Mouse (Mus musculus): ENCODE data around the gene Lsm12. TPM values are rescaled to one million over a fixed set of nuclear protein-coding genes. Genes with fewer than 3 reads are reported as not detected.

Gene Lsm12
- total and polyA plus RNA-seq, 3 experiments = 66.9 to 185 (median 78.9) TPM

DNA sequence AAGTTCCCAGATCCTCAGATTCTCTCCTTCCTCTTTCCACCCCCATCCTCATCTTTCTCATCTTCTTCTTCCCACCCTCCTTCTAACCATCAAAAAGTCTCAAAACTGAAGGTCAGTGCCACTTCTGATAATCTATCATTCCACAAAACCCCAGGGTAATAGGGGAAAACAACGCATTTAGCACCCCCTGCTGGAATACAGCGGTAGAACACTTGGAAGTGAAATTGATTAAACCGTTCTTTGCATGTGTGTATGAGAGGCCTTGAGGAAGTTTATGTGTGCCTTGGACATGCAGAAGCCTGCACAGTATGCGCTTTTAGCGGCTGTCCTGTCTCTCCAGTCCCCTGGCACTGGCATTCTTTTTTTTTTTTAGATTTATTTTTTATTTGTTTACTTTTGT lies 44.6 kb downstream of the Lsm12 start:
- Histone ChIP-seq H3K4me1 (ENCODE audit: control insufficient read depth in 1 of 2, insufficient read depth in 2 of 2) (peaks cover 0 to 7% of the 10 kb centered on the region in 2 experiments; a peak in 2 of 4 replicates), H3K79me2 (replicated peaks; ENCODE audit: control insufficient read depth, extremely low read depth, insufficient read depth, poor library complexity, severe bottlenecking) (no peaks in the 10 kb centered on the region), H3K27ac (ENCODE audit: insufficient read depth, low read depth) (no peak overlapping the region), H3K27me3 (replicated peaks) (peaks cover 64% of the 10 kb centered on the region), H3K9ac (ENCODE audit: insufficient read depth, low read depth) (no peak overlapping the region), H3K4me2 (ENCODE audit: insufficient read depth, low read depth, poor library complexity, severe bottlenecking) (no peak overlapping the region), H3K9me3 (replicated peaks; ENCODE audit: low read length) (peaks cover 2% of the 10 kb centered on the region), H3K4me3 (replicated peaks in 1 of 3; ENCODE audit: low read depth in 2 of 3, low read length in 2 of 3, poor library complexity in 1 of 3) (no peak overlapping the region), H3K36me3 (replicated peaks in 1 of 2; ENCODE audit: control insufficient read depth in 1 of 2, insufficient read depth in 1 of 2, low read length in 1 of 2) (no peaks in the 10 kb centered on the region)
- dilution Hi-C loops (cut with MboI; ENCODE audit: extremely low pct_ligation_motif_present, extremely low pct_unique_long_range_greater_than_20kb, low sequenced_read_pairs) (no loop called here), in situ Hi-C loops (cut with MboI; ENCODE audit: low pct_ligation_motif_present, low pct_unique_long_range_greater_than_20kb, low sequenced_read_pairs) (no loop called here)
- DNase-seq (ENCODE audit: extremely low read depth) = peak; percentile 86
- no peak for TF ChIP-seq USF2 (conservative IDR thresholded peaks at IDR 0.05; ENCODE audit: low read depth, low read length)
- no peak for TF ChIP-seq POLR2AphosphoS2 (IDR thresholded peaks at IDR 0.05; ENCODE audit: low read depth, low read length)
- TF ChIP-seq TBP (conservative IDR thresholded peaks at IDR 0.05; ENCODE audit: low read depth, low read length) = no peak
- TF ChIP-seq NRF1 (IDR thresholded peaks at IDR 0.05; ENCODE audit: low read depth, low read length) = no peak
- TF ChIP-seq MAX (IDR thresholded peaks at IDR 0.05; ENCODE audit: low read length) = no peak
- no peak for TF ChIP-seq MXI1 (IDR thresholded peaks at IDR 0.05; ENCODE audit: low read depth, low read length)
- TF ChIP-seq USF1 (IDR thresholded peaks at IDR 0.05; ENCODE audit: low read depth, low read length) = no peak
- TF ChIP-seq PAX5 (IDR thresholded peaks at IDR 0.05; ENCODE audit: low read length) = no peak
- TF ChIP-seq ZKSCAN1 (IDR thresholded peaks at IDR 0.05; ENCODE audit: borderline replicate concordance, low read depth, low read length) = no peak
- no peak for TF ChIP-seq MAFK (IDR thresholded peaks at IDR 0.05; ENCODE audit: insufficient replicate concordance, low read length)
- TF ChIP-seq MEF2A (IDR thresholded peaks at IDR 0.05; ENCODE audit: borderline replicate concordance, low read depth, low read length) = peak; percentile 27; the same call in 1 of the 2 replicates
- no peak for TF ChIP-seq ZNF384 (IDR thresholded peaks at IDR 0.05; ENCODE audit: low read depth, low read length)
- TF ChIP-seq IRF4 (IDR thresholded peaks at IDR 0.05; ENCODE audit: low read depth, low read length) = peak; percentile 19; the same call in 1 of the 2 replicates
- no peak for TF ChIP-seq E2F4 (IDR thresholded peaks at IDR 0.05; ENCODE audit: insufficient replicate concordance, low read depth, low read length)
- 0 out of 2 replicates have a peak, but pooled peaks have one; percentile 5 for TF ChIP-seq ELF1 (IDR thresholded peaks at IDR 0.05; ENCODE audit: low read depth, low read length)
- TF ChIP-seq RAD21 (IDR thresholded peaks at IDR 0.05; ENCODE audit: low read depth, low read length) = peak; percentile 89
- no peak for TF ChIP-seq JUN (IDR thresholded peaks at IDR 0.05; ENCODE audit: insufficient read depth, low read depth, low read length)
- TF ChIP-seq SMC3 (IDR thresholded peaks at IDR 0.05; ENCODE audit: low read depth, low read length) = peak; percentile 91
- no peak for TF ChIP-seq KAT2A (IDR thresholded peaks at IDR 0.05; ENCODE audit: insufficient replicate concordance, low read length)
- no peak for TF ChIP-seq CHD2 (IDR thresholded peaks at IDR 0.05; ENCODE audit: low read length)
- no peak for TF ChIP-seq CHD1 (IDR thresholded peaks at IDR 0.05; ENCODE audit: low read depth, low read length)
- no peak for TF ChIP-seq GABPA (IDR thresholded peaks at IDR 0.05; ENCODE audit: insufficient replicate concordance, low read depth, low read length)
- peak; percentile 53; the same call in 1 of the 2 replicates for TF ChIP-seq NELFE (IDR thresholded peaks at IDR 0.05; ENCODE audit: low read depth, low read length)
- no peak for TF ChIP-seq SIN3A (IDR thresholded peaks at IDR 0.05; ENCODE audit: low read length)
- TF ChIP-seq MAZ (IDR thresholded peaks at IDR 0.05; ENCODE audit: low read depth, low read length) = no peak
- TF ChIP-seq UBTF (IDR thresholded peaks at IDR 0.05; ENCODE audit: low read depth, low read length) = no peak
- TF ChIP-seq MYC (IDR thresholded peaks at IDR 0.05; ENCODE audit: low read depth, low read length) = no peak
- no peak for TF ChIP-seq ETS1 (conservative IDR thresholded peaks at IDR 0.05; ENCODE audit: low read depth, low read length)
- peak; percentile 90 to 98 for TF ChIP-seq CTCF (conservative IDR thresholded peaks at IDR 0.05 in 1 of 2, IDR thresholded peaks at IDR 0.05 in 1 of 2; ENCODE audit: low read depth in 2 of 2, low read length in 2 of 2)
- no peak for TF ChIP-seq HCFC1 (IDR thresholded peaks at IDR 0.05; ENCODE audit: low read depth, low read length)
- TF ChIP-seq ZMIZ1 (IDR thresholded peaks at IDR 0.05; ENCODE audit: low read depth, low read length) = no peak
- no peak for TF ChIP-seq EP300 (IDR thresholded peaks at IDR 0.05; ENCODE audit: low read length)
- TF ChIP-seq TCF12 (IDR thresholded peaks at IDR 0.05; ENCODE audit: low read depth, low read length) = no peak
- TF ChIP-seq POLR2A (IDR thresholded peaks at IDR 0.05; ENCODE audit: low read depth, low read length) = no peak
- TF ChIP-seq JUND (conservative IDR thresholded peaks at IDR 0.05; ENCODE audit: low read depth, low read length) = 0 out of 2 replicates have a peak, but pooled peaks have one; percentile 32
- no peak for TF ChIP-seq RCOR1 (conservative IDR thresholded peaks at IDR 0.05; ENCODE audit: low read depth, low read length)
- no peak for TF ChIP-seq BHLHE40 (IDR thresholded peaks at IDR 0.05; ENCODE audit: low read depth, low read length)
- TF ChIP-seq ZC3H11A (IDR thresholded peaks at IDR 0.05; ENCODE audit: low read depth, low read length) = peak; percentile 58
